Mouse (Mus musculus) gastrocnemius, adult 18-20 months (tissue): ENCODE data around the gene Slamf6. TPM values are rescaled to one million over a fixed set of nuclear protein-coding genes. Genes with fewer than 3 reads are reported as not detected.
"Not testable (repeated sequence)": the region's sequence is repeated elsewhere in the genome, so short reads cannot be mapped to it uniquely, and the experiment has no call there.

Experiments used
- DNase-seq: peaks from one replicate; pipeline ENCODE4 v3.0.0; 2021; ENCODE audit warnings: low spot score
- total RNA-seq, 2 experiments: library from RNA; stranded (reverse); gene quantifications; 2 replicates each; pipeline ENCODE4 v1.2.3; 2021

The Slamf6 gene
- total RNA-seq, 2 experiments from 2014 or later, result not detected

DNA sequence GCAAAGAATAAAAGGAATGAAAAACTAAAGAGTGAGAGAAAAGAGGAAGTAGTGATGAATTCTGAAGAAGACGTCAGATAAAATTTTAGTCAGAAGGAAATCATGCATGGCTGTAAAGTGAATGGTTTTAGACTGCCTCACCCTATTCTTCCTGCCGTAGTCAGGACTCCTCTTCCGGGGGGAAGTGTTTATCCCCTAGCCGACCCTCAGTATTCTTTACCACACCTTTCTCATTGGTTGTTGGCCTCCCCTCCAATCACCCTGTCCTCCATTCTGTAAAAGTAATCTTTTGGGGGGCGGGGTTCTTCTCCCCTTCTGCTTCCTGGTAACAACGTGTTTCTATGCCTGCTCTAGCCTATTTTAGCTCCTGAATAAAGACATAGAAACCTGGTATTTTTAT, 37.8 kb downstream of the Slamf6 start:
- no peak for DNase-seq

DNA sequence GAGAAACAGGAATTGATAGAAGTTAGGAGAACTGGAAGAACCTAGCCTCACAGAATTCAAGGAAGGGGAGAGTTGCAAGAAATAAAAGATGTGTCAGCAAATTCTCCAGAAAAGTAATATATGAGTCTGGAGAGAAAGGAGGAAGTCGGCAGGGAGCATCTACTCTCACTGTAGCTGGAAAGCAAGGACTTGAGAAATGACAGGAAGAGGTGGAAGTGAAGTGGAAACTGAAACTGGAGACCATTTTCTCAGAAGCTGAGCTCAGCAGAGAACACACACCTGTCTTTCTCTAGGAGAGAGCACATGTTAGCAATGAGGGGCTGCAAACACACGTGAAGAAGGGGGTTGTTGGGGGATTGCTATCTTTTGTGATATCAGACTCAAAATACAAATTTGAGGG, 40.1 kb downstream of the Slamf6 start:
- no peak for DNase-seq

DNA sequence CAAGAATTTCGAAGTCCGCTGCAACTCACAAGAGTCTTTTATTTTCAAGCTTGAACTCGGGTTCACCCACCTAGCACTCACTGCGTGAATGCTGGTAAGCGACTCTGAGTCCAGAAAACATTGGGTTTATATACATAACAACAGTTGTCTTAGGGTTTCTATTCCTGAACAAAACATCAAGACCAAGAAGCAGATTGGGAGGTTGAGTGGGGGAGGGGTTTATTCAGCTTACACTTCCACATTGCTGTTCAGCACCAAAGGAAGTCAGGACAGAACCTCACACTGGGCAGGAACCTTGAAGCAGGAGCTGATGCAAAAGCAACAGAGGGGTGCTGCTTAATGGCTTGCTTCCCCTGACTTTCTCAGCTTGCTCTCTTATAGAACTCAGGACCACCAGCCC, 43.4 kb downstream of the Slamf6 start:
- no peak for DNase-seq

DNA sequence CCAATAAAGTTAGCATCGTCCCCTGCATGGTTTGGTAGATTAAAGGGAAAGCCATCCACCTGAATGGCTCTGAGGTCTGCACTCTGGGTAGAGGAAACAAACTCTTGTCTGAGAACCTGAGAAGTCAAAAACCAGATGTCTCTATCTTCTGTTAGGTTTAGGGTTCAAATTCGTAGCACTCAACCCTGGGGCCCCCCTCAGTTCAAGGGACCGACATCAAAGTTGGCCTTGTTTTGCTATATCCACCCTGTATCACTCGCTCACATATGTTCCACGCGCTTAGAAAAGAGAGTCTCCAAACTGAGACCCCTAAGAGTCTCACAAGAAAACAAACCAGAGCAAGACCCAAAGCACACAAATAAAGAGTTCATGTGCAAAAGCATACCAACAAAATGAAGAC, 44.4 kb downstream of the Slamf6 start:
- DNase-seq, result no peak

DNA sequence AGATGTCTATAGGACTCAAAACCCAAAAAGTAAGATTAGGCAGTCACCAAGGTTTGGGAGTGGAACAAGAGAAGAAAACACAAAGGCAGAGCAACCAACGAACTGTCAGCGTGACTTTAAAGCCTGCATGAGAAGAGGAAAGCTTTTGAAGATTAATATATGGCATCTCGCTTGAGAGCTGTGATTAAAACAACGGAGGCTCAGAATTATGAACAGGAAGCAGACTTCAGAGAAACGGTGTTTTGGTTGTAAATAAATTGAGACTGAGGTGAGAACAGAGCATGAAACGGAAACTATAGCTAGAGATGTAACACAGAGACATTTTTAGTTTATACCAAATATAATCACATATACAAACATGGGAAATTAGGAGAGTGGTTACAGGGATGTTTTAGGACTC, 46.3 kb downstream of the Slamf6 start:
- no peak for DNase-seq

DNA sequence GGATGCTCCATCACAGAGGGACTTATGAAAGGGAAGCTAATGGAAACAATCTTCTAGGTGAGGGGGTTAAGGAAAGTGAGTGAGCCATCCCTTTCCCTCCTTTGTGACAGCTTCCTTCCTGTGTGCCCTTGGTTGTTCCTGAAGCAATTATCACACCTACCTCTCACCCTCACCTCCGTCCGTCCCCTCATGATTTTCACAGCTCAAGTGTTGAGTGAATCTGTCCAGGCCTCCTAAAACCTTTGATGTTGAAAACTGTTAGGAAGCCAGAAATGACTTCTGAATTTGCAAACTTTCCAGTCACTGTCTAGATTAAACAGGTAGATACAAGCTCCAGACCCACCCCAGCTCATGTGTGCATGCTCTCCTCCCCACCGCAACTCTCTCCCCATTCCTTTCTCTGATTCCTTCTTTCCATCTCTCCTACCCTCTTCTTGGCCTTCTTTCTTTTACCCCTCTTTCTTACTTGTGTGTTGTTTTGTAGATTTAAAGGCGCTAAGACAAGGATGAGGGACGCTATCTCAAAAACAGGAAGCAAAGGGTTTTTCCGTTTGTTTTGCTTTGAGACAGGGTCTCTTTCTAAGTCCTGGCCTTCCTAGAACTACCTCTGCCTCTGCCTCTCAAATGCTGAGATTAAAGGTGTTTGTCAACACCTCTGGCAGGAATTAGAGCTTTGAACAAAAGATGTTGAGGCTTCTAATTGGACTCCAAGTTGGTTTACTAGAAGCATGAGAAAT, 48.9 kb downstream of the Slamf6 start:
- DNase-seq, result no peak

DNA sequence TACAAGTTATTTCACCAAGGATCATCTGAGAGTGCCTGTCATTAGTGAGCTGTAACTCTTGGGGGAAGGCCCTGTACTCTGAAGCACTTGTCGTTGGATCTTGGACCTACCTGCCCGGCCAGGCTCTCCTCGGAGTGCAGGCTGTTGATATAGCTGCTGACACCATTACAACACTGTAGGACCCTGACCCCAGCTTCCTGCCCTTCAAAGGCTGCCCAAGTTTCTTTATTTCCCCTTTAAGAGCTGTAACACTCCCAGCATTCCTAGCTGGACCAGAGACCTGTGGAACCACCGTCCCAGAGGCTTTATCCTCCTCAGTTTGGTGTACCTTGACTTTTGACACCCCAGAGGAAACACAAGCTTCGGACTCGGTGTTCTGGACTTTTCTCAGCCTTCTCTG, 51.9 kb downstream of the Slamf6 start:
- no peak for DNase-seq

DNA sequence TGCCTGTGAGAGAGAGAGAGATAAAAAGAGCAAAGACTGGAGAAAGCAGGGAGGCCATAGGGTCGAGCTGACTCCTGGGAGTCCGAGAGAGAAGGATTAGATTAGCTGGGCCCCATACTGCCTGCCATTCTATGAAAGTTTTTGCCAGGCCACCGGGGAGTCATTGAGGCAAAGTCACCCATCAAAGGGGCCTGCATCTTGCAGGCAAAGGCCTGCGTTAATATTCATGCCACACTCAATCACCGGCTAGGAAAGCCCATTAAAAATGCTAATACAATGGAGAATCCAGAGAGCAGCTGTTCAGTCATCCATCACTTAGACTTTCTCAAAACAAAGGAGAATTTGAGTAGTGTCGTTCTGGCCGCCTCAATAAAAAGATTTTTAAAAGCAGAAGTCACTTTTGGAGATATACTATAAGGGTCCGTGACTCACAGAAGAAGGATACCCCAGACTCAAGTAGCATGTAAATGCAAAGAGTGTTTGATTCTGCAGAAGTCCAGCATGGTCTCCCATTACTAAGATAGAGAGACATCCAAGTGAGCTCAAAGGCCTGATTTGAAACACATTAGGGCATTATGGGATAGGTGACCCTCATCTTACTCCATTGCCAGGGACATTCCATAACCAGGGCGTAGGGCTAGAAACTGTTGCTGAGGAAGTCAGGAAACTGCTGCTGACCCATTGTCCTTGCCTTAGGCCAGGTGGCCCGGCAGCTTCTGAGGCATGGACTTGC, 53.7 kb downstream of the Slamf6 start:
- DNase-seq, result no peak

DNA sequence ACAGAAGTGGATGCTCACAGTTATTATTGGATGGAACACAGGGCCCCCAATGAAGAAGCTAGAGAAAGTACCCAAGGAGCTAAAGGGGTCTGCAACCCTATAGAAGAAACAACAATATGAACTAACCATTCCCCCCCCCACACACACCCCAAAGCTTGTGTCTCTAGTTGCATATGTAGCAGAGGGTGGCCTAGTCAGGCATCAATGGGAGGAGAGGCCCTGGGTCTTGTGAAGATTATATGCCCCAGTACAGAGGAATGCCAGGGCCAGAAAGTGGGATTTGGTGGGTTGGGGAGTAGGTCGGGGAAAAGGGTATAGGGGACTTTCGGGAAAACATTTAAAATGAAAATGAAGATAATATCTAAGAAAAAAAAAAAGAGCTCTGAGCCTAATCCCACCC, 57.0 kb downstream of the Slamf6 start:
- DNase-seq, result not testable (repeated sequence)

DNA sequence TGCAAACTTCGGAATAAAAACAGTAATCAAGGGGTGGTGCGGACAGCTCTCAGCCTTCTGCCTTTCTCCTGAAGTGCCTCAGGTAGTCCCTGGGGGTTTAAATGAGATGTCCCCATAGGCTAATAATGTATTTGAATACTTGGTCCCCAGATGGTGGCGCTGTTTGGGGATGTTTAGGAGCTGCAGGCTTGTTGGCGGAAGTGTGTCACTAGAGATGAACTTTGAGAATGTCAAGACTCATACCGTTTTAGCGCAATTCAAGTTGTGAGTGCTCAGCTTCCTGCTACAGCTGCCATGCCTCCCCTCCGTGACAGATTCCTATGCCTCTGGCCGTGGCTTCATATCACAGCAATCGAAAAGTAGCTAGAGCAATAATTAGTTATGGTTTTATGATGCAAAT, 58.1 kb downstream of the Slamf6 start:
- no peak for DNase-seq

DNA sequence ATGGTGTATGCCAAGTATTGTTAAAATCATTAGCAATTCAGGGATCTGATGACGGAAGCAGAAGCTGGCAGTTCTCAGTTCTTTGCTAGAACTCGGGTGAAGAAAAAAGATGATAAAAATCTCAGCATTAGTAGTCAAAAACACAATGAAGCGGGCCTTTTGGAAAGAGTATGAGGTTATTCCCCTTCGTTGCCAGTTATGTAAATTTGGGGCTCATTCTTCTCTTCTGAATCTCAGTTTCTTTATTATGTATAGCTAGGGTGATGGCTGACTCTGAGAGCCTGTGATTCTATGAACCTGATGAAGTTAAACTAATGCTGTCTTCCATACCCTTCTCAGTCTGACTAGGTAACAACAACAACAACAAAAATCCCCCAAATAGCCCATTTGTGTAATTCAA, 58.5 kb downstream of the Slamf6 start:
- DNase-seq, result no peak

DNA sequence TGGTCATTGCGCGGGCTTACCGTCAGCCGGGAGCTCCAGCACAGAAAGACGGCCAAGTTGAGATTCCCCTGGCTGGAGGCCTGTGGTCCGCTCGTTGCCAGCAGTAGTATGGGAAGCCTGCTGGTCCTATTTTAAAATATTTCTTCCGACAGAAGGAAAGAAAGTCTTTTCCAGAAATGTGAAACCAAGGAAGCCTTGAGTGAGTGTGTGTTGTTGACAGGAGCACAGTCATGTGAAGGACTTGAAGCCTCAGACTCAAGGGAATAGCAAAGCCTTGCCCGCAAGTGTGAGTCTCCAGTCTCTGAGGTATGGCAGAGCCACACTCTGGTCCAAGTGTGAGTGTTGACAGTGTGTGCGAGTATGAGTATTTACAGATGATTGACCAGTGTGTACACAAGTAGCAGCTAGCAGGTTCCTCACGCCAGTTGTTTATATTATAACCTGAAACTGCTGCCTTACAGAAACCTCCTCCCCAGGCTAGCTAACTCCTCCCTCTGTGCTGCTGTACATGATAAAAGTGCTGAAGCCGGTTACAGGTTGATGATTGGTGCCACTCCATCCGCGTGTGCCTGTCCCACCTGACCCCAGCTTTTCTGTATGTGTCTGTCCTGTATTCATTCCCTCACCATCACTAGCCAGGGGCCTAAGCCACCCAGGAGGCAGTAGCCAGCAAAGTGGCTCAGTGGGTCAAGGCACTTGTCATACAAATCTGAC, 59.7 kb downstream of the Slamf6 start:
- no peak for DNase-seq

DNA sequence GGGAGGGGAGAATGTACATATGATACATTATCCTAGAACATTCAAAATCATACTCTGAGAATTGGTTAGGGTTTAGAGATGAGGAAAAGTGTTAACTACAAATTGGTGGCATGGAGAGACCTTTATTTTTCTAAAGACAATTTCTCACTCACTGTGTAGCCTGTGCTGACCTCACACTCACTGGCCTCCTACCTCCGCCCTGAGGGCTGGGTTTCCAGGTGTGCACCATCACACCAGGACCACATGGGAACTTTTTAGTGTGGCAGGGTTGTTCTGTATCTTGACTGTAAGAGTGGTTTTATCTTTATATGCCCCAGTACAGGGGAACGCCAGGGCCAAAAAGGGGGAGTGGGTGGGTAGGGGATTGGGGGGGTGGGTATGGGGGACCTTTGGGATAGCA, 60.6 kb downstream of the Slamf6 start:
- no peak for DNase-seq

DNA sequence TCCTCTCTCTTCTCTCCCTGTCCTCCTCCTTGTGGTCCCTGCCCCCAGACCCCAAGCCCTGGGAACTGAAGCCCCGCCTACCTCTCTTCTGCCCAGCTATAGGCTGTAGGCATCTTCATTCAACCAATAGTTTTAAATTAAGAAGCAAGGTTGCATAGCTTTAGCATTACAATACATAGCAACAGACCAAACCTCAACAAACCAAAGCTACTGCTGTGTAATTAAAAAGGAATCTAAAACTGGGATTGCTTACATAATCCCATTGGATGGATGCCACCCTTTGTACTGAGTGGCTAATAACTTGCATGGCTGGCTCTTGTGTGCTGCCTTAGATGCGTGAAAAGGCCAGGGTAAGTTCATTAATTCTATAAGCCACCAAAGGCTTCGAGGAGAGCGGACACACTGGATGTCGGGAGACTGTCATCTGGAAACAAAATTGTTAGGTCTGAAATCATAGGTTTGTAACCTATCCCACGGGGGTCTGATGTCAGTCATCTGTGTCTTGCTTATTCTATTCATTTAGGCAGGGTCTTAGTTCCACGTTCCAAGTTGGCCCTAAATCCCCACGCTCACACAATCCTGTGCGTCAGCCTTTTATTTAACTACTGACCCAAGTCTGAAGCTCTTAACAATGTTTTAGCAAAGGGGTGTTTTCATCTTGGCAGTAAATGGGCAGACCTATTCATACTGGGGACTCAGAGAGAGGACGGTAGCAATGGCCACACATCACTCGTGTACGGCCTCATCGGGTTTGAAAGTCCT, 62.8 kb downstream of the Slamf6 start:
- no peak for DNase-seq

DNA sequence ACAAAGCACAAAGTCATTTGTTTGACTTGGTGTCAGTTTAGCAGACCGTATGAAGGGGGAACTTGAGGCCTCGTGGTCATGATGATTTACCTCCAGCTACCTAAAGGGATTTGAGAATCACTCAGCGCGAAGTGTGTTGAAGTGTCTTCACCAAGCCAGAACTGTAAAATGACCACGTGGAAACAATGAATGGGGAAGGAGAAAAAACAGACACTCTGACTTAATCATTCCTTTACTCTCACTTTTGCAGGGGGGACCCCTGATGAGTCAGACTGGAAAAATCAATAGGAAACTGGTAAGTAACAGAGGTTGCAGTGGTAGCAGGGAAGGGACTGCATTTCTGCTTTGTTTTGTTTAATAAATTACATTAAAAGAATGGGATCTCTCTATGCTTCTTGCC, 64.9 kb downstream of the Slamf6 start:
- no peak for DNase-seq

DNA sequence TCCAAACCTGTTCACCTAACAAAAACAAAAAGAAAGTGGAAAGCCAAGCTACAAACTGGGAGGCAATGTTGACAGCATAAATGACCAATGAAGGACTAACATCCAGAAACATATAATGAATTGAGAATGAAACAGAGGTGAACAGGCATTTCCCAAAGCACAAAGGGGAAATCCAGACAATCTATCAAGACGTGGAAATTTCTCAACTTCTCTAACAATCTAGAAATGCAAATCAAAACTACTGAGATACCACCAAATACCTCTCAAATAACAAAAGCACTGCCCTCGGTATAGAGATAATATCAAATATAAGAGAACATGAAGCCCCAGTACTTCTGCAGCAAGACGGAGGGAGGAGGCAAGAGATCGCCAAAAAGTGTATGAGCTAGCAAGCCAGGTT, 65.4 kb downstream of the Slamf6 start:
- no peak for DNase-seq

DNA sequence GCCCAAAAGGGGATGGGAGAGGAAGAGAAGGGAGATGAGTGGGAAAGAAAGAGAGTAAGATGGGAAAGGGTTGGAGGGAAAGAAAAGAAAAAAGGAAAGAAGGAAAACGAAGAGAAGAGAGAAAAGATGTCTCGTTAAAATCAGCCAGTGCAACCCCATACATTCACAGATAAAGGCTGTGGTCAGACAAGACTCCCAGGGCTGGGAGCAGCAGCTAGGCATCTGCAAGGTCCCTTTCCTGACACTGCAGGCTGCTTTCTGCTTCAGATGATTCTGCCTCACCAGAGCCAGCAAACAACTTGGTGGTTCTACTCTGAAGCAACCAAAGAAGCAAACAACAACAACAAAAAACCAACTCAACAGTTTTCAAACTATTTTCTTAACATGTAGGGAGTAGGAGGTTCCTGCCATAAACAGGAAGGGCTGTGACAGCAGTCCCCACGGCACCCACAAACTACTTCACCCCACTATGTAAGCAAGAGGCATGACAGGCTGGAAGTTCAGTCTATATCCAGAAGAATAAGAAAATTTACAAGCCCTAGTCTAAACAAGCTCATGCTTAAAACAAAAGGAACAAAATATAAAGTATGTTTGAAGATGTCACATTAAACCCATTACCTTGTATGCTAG, 66.2 kb downstream of the Slamf6 start:
- no peak for DNase-seq

DNA sequence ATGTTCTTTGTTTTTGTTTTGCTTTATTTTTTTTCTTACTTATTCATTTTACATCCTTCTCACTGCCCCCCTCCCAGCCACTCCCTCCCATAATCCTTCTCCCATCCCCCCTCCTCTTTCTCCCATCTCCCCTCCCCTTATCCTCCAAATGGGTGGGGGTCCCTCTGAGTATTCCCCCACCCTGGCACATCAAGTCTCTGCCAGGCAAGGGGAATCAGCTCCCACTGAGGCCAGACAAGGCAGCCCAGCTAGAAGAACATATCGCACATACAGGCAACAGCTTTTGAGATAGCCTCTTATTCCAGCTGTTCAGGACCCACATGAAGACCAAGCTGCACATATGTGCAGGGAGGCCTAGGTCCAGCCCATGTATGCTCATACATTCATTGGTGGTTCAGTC, 66.8 kb downstream of the Slamf6 start:
- no peak for DNase-seq

DNA sequence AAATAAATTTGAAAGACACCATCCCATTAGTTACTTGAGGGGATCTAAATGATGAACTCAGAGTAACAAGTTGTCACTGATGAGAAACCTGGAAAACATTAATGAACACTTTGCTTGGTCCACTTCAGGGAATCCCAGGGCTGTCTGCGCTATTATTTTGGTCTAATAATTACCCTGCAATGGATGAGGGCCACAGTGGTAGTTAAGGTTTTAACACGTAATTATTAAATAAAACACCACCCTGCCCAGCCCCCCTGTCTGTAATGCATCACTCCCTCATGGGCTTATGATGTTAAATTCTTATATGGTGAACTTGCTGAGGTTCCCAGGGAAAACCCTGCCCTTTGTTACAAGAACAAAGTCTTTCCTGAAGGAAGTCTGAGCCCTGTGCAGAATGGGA, 74.6 kb downstream of the Slamf6 start:
- no peak for DNase-seq

DNA sequence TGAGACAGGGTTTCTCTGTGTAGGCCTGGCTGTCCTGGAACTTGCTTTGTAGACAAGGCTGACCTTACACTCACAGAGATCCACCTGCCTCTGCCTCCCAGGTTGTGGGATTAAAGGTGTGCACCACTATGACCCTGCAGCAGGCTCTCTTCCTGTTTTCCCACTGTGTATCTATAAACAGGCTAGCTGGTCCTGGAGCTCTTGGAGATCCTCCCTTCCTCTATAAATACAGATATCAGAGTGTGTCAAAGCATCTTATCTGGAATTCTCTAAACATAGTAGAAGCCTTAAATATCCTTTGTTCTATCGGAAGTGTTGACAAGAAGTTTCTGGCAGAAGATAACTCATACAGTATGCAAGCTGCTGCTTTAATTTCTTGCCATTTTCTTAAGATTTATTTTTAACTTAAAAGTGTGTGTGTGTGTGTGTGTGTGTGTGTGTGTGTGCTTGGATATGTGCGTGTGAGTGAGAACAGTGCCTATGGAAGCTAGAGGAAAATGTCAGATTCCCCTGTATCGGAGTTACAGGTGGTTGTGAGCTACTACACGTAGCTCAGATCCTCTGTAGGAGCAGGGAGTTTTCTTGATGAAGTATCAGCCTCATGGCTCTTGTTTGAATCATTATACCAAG, 75.7 kb downstream of the Slamf6 start:
- no peak for DNase-seq

DNA sequence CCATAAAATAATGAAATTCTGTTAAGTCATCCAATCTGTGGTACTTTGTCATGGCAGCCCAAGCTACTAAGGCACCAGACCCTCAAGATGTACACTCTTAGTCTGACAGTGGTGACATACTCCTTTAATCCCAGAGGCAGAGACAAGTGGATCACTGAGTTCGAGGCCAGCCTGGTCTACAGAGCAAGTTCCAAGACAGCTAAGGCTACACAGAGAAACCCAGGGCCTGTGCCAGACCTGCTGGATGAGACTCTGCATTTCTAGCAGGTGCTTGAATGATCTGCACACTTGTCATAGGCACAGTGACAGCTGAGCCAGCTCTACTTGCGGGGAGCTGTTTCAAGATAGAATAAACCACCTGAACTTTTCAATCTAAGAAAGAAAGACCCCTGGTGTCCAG, 77.2 kb downstream of the Slamf6 start:
- DNase-seq, result no peak
